Mouse (Mus musculus) kidney, adult 9 months (tissue): Measurements from ENCODE around the gene Itgb3.
"Not testable (repeated sequence)": the region's sequence is repeated elsewhere in the genome, so short reads cannot be mapped to it uniquely, and the experiment has no call there.

Experiments
- DNase-seq: peaks from one replicate; pipeline ENCODE4 v3.0.0; 2022

The Itgb3 gene

DNA sequence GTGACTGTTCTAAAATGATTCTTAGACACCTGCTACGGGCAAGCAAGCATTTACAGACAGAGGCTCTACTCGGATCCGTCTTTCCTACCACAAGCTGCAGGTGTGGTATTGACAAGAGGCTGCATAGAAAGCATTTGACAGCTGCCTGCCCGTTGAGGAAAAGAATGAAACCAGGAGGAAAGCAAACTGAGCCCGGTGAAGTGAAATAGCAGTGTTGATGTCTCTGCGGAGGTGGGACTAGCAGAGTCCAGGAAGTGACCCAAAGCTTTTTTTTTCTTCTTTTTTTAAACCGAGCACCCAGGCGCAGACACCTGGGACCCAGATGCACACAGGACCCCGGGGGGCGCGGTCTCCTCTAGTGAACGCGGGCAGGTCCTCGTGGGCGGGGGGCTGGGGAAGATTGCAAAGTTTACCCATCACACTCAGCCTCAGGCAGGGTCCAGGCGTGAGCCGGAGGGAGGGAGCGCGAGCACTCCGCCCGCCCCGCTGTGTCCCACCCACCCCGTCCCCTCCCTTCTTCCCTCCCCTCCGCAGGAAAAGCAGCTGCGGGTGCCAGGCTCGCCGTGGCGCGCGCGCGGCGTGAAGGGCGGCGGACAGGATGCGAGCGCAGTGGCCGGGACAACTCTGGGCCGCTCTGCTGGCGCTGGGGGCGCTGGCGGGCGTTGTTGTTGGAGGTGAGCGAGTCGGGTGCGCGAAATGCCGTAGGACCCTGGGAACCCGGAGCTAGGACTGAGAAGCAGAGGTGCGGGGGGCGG is at the start of gene Itgb3:
Gene Itgb3, plus strand, starts transcription at position 510 of the 755 bp plus-strand sequence.
- DNase-seq, result peak; percentile 55

DNA sequence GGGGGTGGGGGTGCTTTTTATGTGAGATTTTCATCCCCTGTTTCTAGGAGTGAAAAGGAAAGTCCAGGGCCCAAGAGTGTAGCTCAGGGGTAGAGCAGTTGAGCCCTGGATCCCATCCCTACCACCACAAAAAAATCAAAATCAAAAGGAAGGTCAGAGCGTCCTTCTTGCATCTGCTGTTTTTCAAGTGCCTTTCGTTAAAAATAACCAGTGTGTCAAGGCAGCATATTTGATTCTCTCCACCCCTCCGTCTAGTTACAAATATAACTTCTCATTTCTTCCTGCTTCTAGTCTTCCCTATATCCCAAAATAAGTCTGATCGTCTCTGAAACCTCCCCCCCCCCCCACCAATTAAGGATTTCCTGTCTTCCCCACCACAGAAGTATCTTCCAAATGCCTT is 49.7 kb upstream of the Itgb3 start:
- DNase-seq, result no peak

DNA sequence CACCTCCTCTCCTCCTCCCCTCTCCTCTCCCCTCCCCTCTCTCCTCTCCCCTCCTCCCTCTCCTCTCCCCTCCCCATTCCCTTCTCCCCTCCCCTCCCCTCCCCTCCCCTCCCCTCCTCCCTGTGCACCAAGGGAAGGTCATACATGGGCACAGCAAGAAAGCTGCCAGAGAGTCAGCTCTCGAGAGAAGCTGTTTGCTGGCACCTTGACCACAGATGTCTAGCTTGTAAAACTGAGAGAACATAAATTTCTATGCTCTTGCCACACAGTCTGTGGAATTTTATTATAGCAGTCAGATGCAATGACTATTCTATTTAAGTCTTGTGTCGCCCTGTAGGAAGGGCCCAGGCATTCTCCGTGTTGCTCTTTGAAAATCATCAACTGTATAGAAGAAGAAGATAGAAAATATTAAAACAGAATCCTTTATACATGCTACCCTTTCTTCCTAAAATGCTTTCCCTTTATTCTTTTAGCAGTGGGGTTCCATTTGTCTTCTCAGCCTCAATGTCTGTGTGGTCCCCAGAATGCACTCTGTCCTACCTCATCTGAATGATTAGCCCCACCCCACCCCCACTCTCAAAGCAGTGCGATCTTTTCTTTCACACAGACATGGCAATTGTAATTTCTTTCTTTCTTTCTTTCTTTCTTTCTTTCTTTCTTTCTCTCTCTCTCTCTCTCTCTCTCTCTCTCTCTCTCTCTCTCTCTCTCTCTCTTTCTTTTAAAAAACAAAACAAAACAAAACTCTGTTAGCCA is 49.0 kb upstream of the Itgb3 start:
- no peak for DNase-seq

GRCm38 (mm10) chr11:104560971-104561370 is 46.8 kb upstream of the Itgb3 start:
- DNase-seq, result no peak

GRCm38 (mm10) chr11:104563496-104563895 is 44.3 kb upstream of the Itgb3 start:
- DNase-seq, result no peak

DNA sequence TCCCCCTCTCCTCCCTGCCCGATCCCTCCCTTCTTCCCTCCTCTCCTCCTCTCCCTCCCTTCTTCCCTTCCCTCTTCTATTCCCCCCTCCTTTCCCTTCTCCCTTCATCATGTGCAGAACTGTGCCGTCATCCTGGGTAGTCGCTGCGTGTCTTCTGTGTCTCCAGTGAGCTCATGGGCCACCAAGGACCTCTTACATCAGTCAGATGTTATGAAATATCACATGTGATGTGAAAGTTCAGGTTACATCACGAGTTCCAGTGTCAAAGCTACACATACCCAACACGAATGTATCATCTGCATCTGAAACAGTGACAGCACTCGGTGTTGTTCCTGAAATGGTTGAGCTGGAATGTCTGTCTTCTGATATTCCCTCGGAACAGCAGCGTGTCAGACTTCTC is 42.6 kb upstream of the Itgb3 start:
- no peak for DNase-seq

DNA sequence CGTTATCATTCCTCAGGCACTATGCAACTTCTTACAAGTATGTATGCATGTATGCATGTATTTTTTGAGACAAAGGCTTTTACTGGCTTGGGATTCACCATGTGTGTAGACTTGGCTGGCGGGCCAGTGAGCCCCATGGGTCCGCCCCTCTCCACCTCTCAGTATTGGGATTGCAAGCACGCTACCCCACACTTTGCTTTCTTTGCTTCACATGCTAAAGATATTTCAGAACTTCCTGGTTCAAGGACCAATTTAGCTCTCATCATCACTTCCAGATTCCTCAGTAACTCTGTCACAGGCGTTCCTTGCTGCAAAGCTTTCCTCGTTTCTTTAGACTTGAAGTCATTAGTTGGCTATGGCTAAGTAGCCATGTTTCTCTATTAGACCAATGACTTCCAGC is 41.7 kb upstream of the Itgb3 start:
- no peak for DNase-seq

- no peak for DNase-seq
Measured at GRCm38 (mm10) chr11:104566796-104567195, 41.0 kb upstream of the Itgb3 start.

DNA sequence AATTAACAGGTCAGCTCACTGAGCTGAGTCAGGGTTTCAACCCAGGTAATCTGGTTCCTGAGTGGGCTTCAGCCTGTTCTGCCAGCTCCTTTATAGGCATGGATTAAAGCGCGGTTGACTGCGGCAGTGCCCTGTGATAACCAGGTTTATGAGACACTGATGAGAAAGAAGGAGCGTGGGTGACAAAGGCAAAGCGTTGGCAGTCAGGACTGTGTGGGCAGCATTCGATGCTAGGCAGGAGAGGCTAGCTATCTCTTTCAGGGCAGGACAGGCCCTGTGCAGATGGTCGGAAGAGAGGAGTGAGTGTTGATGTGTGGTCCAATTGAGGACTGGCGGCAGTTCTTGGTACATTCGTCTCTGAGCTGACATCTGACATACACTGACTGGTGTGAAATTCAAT is 40.1 kb upstream of the Itgb3 start:
- no peak for DNase-seq

- no peak for DNase-seq
Measured at GRCm38 (mm10) chr11:104568326-104568725, 39.5 kb upstream of the Itgb3 start.

- DNase-seq, result not testable (repeated sequence)
Measured at GRCm38 (mm10) chr11:104570515-104570914, 37.3 kb upstream of the Itgb3 start.

DNA sequence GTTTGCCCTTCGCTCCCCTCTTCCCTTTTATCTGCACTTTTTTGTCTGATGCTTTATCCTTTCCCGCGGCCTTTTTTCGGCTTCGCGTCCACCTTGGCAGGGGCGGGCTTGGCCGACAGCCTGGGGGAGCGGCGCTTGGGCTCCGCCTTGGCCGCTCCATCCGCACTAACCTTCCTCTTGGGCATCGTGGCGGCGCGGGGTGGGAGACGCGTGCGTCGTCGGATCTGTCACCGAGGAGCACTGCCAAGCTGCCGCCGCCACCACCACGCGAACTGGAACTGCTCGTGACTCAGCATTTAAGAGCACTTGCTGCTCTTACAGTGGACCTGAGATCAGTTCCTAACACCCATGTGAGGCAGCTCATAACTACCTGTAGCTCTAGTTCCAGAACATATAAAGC is 36.4 kb upstream of the Itgb3 start:
- DNase-seq, result peak; percentile 14

DNA sequence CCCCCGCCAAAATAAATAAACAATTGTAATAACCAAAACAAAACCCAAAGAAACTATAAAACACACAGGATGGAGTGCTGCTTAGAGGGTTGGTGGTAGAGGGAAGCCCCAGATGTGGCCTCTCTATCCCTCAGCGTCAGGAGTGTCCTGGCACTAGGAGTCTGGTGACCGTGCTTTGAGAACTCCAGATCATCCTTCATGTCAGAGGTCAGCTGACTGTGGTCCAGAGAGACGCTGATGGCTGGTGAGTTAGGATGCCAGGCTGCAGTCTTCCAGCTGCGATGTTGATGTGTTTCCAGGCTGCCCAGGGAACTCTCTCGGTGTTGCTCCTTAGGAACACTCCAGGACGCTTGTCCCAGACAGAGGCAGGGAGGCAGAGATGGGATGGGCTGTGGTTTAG is 35.7 kb upstream of the Itgb3 start:
- no peak for DNase-seq

DNA sequence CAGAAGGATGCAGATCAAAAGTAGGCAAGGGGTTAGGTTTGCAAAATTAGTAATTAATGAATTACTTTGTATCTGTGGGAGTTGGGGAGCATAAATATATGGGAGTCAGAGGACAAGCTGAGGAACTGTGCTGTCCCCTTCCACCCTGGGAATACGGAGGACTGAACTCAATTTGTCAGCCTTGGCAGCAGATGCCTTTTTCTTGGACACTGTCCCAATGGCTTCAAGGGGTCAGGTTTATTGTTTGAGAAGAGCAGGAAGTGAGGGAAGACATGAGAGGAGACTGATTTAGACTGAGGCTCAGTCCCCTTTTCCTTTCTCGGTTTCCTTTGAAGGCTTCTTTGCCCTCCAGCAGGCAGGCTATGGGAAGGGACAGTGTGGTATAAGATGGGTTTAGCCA is 35.2 kb upstream of the Itgb3 start:
- DNase-seq, result no peak

GRCm38 (mm10) chr11:104576772-104577612 is 30.8 kb upstream of the Itgb3 start:
- no peak for DNase-seq

DNA sequence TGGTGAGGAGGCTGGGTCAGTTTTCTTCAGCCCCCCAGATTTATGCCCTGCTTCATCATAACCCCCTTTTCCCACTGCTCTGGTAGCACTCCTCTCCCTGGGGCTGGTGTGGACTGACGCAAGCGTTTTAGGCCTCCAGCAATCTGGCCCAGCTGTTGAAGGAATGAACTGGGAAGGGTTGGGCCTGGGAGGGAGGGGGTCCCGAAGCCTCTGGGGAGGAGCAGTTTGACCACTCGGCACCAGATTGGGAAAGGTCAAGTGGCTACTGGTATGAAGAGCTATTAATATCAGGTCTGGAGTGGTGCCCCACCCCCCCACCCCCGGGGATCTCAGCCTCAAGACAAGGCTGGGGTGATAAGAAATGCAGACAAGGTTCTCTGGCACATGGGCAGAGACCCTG is 29.7 kb upstream of the Itgb3 start:
- DNase-seq, result no peak

- no peak for DNase-seq
Measured at GRCm38 (mm10) chr11:104579084-104579483, 28.7 kb upstream of the Itgb3 start.

GRCm38 (mm10) chr11:104579575-104579974 is 28.2 kb upstream of the Itgb3 start:
- DNase-seq, result no peak

- no peak for DNase-seq
Measured at GRCm38 (mm10) chr11:104580091-104580490, 27.7 kb upstream of the Itgb3 start.

DNA sequence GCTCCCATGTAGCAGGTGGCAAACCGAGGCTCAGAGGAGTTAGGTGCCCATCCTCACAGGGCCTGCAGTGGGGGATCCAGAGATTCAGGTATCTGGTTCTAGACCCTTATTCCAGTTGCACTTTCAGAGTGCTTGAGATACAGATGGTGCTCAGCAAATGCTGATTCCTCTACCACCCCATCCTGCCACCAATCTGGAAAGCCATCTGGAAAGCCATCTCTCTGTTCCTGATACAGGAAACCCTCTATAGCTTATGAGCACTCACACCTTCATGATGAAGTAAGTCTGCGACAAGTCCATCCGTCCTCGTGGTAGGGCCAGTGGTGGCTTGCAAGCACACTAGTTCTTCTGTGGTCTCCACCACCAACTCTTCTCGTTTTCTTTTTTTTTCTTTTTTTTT is 27.2 kb upstream of the Itgb3 start:
- no peak for DNase-seq

DNA sequence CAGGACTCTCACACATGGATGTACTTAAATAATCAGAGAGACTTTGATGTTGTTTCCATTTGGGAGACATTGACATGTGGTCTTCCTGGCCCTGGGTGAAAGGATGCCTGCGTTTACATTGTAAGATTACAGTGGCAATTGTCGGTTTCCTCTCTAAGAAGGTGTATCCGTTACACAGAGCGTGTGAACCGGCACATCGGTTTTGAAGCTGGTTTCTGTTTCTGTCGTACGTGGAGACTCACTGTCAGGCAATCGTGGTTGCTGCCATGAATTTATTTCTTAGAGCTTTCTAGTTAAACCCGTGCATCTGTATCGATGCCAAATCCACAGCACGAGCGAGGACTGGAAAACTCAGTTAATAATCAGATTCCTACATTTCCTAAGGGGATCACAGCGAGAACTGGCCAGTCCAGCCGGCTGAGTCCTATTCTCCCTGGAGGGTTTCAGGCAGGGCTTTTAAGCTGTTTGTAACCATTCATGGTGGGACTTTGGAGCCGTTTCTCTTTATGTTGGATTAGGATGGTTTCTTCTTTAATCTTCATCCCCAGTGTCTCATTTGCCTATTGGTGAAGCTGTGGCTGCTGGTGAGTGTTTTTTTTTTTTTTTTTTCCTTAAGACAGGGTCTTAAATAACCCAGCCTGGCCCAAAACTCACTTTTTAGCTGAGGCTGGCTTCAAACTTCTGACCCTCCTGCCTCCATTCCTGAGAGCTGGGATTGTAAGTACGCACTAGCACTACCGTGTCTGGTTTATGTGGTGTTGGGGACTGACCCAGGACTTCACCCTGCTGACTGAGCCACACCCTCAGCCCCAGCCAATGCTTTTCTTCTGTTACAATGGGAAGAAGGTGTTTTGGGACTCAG is 26.1 kb upstream of the Itgb3 start:
- DNase-seq, result no peak

GRCm38 (mm10) chr11:104582308-104582606 is 25.5 kb upstream of the Itgb3 start:
- no peak for DNase-seq
